Mouse (Mus musculus) olfactory bulb, adult 2 months (tissue): Measurements from ENCODE around the gene Prss22.

Source experiments
- CTCF ChIP-seq: fragments of 200-500 bp; IDR thresholded peaks from 2 replicates; pipeline ENCODE4 v1.5.1; 2012; ENCODE audit warnings: low read depth, mild to moderate bottlenecking, low read length, moderate library complexity; ENCODE audit not compliant: insufficient read depth
- POLR2A ChIP-seq: fragments of 200-500 bp; IDR thresholded peaks from 2 replicates; pipeline ENCODE4 v1.6.1; 2012; ENCODE audit warnings: mild to moderate bottlenecking, low read depth, low read length, moderate library complexity; ENCODE audit not compliant: insufficient read depth

DNA sequence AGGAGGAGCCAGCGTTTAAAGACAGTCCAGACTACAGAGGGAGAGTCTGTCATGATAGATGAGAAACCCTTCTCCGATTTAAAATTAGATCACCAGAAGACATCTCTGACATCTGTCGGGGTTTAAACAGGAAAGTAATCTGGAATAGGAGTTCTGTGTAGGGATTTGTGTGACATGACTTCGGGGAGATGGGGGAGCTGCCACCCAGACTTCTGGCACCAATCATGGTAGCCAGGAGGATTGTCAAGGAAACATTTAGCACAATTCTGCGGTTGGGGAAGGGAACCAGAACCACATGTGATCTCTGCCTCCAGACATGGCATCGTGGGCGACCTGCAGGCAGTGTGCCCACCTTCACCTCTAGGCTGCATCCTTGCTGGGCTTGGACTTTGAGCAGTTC, 31.6 kb upstream of the Prss22 start:
- TF ChIP-seq CTCF, result no peak
- no peak for TF ChIP-seq POLR2A
